Mouse (Mus musculus): ENCODE results near the gene Cat. TPM values are rescaled to one million over a fixed set of nuclear protein-coding genes. Genes with fewer than 3 reads are reported as not detected.

Cat gene
- polyA plus RNA-seq, 1 experiment from 2014 or later = 85.3 TPM

DNA sequence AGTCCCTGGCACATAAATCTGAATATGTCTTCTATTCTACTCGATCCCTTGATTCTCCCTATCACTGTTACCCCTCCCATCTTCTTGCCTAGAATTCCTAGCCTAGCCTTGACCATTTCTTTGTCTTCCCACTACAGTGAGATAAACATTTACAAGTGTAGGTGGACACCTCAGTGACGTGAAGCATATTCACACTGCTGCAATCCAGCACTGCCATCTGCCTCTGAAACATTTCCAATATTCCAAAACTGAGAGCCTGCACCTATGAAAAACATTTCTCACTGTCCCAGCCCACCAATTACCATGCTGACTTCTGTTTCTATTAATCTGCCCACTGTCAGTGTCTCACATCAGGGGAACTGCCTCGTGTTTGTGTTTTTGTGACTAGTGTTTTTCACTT is 78.7 kb downstream of the Cat start:
- ATAC-seq (ENCODE audit: insufficient number of reproducible peaks, insufficient read depth, low FRiP score, low TSS enrichment) = no peak
- Histone ChIP-seq H3K4me3 (no peak overlapping the region), H3K9me3 (no peaks in the 10 kb centered on the region), H3K36me3 (no peaks in the 10 kb centered on the region), H3K4me1 (no peaks in the 10 kb centered on the region), H3K9ac (no peak overlapping the region), H3K27ac (no peak overlapping the region), H3K4me2 (replicated peaks) (no peak overlapping the region), H3K27me3 (no peaks in the 10 kb centered on the region)
- WGBS = 79% methylated on average over 3 of the region's 3 CpGs

Other genes starting within 250 kb of the Cat start
- gene Ehf, start 181.9 kb downstream of the Cat start, polyA plus RNA-seq (2016; fragmentation: Nextera tagmentation; extraction: Ambion mirVana) = 1.0 and 1.9 TPM in 2 replicates
- 0.75 and 0.90 TPM in 2 replicates for gene Elf5, start 73.5 kb downstream of the Cat start, polyA plus RNA-seq (2016; fragmentation: Nextera tagmentation; extraction: Ambion mirVana)
- gene Abtb2, start 81.2 kb upstream of the Cat start, polyA plus RNA-seq (2016; fragmentation: Nextera tagmentation; extraction: Ambion mirVana) = 21.2 and 22.7 TPM in 2 replicates

Data from embryonic facial prominence, embryonic 12.5 days (tissue).